Mouse (Mus musculus): ENCODE results near the gene Mecom.
A peak's percentile ranks its signal among the peaks of the same experiment; 100 is the strongest.

Gene Mecom

DNA sequence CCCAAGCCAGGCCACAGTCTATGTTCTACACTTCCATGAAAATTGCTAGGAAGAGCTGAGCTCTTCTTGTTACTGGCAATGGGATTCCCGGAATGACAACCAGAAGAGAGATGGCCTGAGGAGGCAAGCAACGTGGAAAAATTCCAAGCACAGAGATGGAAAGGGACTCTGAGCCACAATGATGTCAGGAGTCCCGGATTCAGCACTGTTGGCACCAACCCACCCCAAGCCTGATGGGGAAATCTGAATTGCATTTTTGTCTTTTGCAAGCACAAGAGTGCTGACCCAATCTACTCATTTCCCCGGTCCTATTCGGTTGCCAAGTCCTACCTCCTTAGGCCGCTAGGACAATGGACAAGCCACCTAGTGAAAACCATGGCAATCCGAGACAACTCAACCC is 181.2 kb downstream of the Mecom start:
- peak; percentile 40 for DNase-seq (ENCODE audit: extremely low read depth, insufficient read length, low spot score)

- no peak for DNase-seq (ENCODE audit: extremely low read depth, insufficient read length, low spot score)
Observed at GRCm38 (mm10) chr3:30361190-30361589, 186.6 kb downstream of the Mecom start.

GRCm38 (mm10) chr3:30353878-30354727 is 193.7 kb downstream of the Mecom start:
- DNase-seq (ENCODE audit: extremely low read depth, insufficient read length, low spot score) = no peak

GRCm38 (mm10) chr3:30349279-30349678 is 198.5 kb downstream of the Mecom start:
- no peak for DNase-seq (ENCODE audit: extremely low read depth, insufficient read length, low spot score)

DNA sequence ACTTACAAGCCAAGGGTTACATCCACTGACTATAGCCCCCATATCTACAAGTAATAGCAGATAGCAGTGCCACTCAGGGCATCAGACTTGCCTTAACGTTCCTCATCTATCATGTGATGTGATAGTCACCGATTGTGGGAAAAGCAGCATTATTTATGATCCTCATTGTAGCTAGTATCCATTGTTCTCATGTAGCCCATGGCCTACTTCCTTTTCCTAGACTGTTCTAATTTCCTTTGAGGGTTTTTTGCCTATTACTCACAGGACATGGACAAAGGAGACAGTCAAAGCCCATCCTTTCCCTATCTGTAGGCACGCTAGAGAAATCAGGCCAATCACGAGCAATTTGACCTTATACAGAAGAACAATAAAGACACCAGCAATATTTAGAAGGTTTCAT is 203.7 kb downstream of the Mecom start:
- DNase-seq (ENCODE audit: extremely low read depth, insufficient read length, low spot score) = no peak

- no peak for DNase-seq (ENCODE audit: extremely low read depth, insufficient read length, low spot score)
Observed at GRCm38 (mm10) chr3:30332337-30332736, 215.5 kb downstream of the Mecom start.

DNA sequence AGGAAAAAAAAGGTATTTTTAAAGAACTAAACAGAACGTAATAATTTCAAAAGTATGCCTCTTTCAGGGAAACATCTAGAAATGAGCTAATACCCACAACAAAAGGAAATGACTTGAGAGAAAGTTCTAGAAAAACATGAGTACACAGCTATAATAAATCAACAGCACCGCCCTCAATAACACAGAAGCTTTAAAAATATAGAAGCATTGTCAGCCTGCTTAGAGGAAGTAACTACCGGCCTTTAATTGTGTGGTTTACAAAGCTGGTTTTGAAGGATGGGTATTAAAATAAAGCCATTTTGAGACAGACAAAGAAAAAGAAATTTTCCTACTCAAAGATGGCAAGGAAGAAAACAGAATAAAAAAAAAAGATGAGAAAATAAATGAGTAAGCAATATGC is 217.3 kb downstream of the Mecom start:
- DNase-seq (ENCODE audit: extremely low read depth, insufficient read length, low spot score) = no peak

- DNase-seq (ENCODE audit: extremely low read depth, insufficient read length, low spot score) = no peak
Observed at GRCm38 (mm10) chr3:30330021-30330420, 217.8 kb downstream of the Mecom start.

DNA sequence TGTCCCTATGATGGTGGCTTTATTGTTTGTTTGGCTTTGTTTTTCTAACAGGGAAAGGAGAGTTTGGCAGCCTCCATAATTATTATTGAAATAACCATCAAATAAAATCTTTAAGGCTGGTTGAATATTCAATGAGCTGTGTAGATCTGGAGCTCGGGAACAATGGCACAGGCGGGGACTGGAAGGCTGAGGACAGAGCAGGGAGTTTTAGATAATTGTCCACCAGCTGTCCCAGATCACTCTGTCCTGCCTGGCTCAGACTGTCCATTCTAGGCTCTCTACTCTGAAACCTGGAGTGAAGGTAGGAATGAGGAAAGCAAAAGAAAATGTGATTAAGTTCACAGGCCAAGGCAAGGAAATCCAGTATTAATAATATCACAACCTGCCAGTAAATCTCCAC is 232.9 kb downstream of the Mecom start:
- DNase-seq (ENCODE audit: extremely low read depth, insufficient read length, low spot score) = no peak

GRCm38 (mm10) chr3:30308081-30308480 is 239.7 kb downstream of the Mecom start:
- DNase-seq (ENCODE audit: extremely low read depth, insufficient read length, low spot score) = no peak

- DNase-seq (ENCODE audit: extremely low read depth, insufficient read length, low spot score) = no peak
Observed at GRCm38 (mm10) chr3:30307601-30308000, 240.2 kb downstream of the Mecom start.

- DNase-seq (ENCODE audit: extremely low read depth, insufficient read length, low spot score) = no peak
Observed at GRCm38 (mm10) chr3:30306080-30306479, 241.7 kb downstream of the Mecom start.

DNA sequence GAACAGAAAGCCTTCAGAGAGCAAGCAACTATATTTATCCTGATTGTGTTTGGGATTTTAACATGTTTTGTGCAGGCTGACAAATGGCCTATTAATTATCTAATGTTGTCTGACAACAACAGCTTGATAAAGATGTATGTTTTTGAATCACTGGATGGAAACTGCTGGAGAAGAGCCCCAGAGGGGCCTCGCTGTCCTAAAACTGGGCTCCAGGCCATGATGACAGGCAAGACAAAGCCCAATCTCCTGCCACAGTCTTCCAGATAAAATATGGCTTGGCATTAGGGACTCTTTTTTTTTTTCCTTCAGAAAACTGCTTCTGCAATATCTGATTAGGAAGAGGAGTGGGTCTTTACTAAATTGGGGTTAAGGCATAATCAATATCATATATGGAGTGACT is 248.3 kb downstream of the Mecom start:
- DNase-seq (ENCODE audit: extremely low read depth, insufficient read length, low spot score) = no peak

- DNase-seq (ENCODE audit: extremely low read depth, insufficient read length, low spot score) = no peak
Observed at GRCm38 (mm10) chr3:30294433-30294832, 253.4 kb downstream of the Mecom start.

DNA sequence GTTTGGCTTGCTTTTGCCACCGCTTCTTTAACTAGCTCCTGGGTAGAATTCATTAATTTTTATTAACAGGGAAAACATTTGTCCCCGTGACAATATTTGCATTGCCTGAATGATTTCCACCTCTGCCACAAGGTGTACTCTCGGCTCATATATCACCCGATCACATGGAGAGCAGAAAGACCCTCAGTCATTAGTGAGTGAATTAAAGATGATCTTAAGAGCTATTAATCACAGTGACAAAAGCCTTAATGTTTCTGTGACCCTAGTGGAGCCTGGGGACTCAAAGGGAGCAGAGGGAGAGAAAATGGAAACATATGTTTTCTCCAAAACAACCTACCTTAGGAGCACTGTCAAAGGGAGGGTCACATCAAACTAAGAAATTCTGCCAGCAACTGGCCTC is 261.3 kb downstream of the Mecom start:
- no peak for DNase-seq (ENCODE audit: extremely low read depth, insufficient read length, low spot score)

GRCm38 (mm10) chr3:30284094-30284493 is 263.7 kb downstream of the Mecom start:
- DNase-seq (ENCODE audit: extremely low read depth, insufficient read length, low spot score) = no peak

- DNase-seq (ENCODE audit: extremely low read depth, insufficient read length, low spot score) = no peak
Observed at GRCm38 (mm10) chr3:30283562-30283961, 264.2 kb downstream of the Mecom start.

DNA sequence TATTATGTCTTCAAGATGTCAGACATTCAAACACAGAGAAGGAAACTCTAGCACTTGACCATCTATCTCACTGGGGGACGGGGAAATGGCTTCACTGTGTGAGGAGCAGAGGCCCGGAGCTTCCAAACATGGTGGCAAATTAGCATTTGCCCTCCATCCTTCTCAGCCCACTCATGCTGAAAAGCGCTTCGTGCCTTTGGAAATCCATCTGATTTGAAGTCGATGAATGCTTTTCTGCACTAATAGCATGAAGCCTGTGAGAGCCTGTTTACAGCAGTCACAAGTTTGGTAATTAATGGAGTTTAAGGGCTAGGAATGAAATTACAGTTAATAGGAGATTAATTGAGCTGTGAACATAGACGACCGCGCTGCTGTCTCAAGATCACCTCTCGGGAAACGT is 270.2 kb downstream of the Mecom start:
- no peak for DNase-seq (ENCODE audit: extremely low read depth, insufficient read length, low spot score)

DNA sequence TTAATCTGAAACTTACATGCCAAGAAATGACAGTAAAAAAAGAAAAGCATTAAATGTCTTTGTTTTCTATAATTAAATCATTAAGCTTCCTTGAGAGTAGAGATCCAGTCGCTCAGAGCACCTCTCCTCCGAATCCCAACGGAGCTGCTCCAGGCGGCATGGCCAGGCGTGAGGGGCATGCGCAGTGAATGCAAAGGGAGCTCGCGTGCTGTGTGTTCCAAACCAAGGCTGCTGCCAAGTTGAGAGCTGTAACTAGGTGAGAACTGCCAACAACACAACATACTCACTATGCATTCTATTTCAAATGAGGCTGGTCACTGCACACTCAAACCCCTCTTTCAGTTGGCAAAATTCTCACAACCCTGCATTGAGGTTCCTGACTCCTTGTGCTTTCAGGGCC is 271.7 kb downstream of the Mecom start:
- DNase-seq (ENCODE audit: extremely low read depth, insufficient read length, low spot score) = peak; percentile 6

- DNase-seq (ENCODE audit: extremely low read depth, insufficient read length, low spot score) = no peak
Observed at GRCm38 (mm10) chr3:30269253-30269652, 278.6 kb downstream of the Mecom start.

GRCm38 (mm10) chr3:30260945-30261344 is 286.9 kb downstream of the Mecom start:
- peak; percentile 77 for DNase-seq (ENCODE audit: extremely low read depth, insufficient read length, low spot score)

DNA sequence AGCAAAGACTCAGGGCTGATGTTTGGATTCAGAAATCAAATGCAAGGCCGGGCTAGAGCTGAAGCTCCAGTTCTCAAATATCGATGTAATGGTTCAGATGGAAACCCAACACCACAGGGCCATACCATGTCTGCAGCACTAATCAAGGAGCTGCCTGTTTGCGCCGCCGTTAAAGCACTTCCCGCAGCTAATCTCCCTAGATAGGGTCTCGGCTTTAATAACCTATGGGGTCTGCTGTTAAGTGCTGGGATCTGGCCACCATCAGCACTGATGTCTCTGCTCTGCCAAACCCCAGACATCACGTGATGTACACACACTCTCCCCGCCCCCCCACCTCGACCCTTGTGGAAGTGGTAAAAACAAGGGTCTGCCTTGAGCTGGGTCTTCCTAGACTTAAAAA is 289.4 kb downstream of the Mecom start:
- DNase-seq (ENCODE audit: extremely low read depth, insufficient read length, low spot score) = no peak

DNA sequence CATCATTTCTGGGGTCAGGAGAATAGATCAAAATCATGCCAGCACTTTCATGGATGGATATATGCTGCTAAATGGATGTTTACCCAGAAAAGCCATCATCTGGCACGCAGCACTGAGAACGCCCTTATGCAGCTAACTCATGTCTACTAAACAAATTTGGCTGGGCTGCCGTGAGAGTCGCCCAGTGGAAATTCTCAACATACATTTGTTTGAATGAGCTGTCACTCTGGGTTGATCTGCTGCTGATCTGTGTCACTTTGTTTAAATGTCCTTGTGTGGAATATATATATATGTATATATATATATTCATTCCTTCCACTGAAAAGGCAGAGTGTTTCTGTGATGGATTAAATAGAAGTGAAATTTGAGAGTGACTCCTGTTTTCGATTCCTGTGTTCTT is 290.0 kb downstream of the Mecom start:
- no peak for DNase-seq (ENCODE audit: extremely low read depth, insufficient read length, low spot score)

Data from 3134 (cell line).